Mouse (Mus musculus): ENCODE data around the gene Cltb.

Gene Cltb

DNA sequence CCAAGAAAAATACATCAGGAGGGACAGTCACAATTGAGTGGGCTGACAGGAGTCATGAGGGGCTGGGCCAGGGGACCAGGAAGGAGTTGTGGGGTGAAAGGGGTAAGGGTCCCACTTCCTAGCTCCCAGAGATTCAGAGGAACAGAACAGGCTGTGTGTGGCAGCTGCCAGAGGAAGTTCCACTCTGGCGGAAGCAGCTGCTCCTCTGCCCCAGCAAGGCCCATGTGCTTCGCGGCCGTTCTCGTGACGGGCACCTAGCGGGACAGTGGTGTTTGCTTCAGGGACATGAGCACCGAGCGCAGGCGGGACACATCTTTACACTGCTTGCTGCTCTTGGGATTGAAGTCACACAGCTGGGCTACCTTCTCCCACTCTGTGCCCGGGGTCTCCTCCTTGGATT is 17.5 kb downstream of the Cltb start:
- no peak for DNase-seq

DNA sequence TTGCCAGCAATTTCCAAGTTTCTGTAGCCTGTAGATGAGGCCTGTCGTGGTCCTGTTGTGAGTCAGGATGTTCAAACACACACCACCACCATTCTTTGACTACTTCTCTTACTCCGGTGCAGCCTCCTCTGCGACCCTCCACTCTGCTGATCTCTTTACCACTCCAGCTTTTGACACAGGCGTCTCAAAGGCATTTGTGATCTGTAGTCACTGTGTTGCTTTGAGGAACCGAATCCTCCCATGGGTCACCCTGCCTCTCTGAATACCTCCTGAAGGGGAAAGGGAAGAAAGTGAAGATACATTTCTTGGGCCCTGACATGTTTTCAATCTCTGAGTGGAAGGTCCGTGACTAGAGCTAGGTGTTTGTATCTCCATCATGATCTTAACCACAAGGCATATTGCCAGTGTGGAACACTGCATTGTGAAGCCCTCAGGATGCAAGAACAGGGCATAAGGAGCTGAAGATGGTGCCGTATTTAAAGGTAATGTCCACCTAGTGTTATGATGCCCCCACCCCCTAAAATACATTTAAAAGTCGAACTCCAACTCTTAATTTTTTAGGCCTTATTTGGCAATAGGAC is 19.3 kb downstream of the Cltb start:
- DNase-seq, result no peak

DNA sequence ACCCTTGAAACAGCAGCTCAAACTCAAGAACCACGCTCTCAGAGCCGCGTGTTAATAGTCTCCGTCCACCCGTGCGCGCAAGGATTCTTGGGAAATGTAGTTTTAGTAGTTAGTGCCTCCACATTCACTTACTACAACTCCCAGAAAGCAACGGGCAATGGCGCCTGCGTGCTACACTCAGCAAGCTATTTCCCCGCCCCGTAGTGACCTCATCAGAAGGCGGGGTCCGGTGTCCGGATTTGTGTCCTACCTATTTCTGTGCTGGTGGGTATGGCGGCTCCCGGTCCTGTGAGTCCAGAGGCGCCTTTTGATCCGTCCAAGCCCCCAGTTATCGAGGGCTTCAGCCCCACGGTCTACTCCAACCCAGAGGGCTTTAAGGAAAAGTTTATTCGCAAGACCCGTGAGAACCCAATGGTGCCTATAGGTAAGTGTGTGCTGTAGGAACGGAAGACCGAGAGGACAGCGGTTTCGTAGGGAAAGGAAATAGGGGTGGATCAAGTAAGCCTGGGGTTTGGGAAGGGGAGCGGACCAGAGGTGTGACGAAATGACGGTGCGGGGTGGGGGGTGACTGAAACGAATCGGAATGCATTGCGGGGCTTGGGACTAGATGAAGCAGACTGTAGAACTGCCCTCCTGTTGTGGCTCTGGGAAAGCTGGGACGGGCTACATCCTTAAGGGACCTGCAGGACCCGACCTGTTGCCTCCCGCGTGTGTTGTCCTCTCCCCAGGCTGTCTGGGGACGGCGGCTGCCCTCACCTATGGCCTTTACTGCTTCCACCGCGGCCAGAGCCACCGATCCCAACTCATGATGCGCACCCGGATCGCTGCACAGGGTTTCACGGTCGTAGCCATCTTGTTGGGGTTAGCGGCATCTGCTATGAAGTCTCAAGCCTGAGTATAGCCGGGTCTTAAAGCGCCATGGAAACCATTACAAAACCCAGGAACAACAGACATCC is 20.9 kb downstream of the Cltb start, which contains the start of the genes Nop16 and Higd2a:
Gene Nop16 (minus strand): TSS at position 95 of the 956 bp plus-strand sequence.
Gene Higd2a (plus strand): TSS at position 212 of the 956 bp plus-strand sequence.
- DNase-seq, result peak; percentile 99

DNA sequence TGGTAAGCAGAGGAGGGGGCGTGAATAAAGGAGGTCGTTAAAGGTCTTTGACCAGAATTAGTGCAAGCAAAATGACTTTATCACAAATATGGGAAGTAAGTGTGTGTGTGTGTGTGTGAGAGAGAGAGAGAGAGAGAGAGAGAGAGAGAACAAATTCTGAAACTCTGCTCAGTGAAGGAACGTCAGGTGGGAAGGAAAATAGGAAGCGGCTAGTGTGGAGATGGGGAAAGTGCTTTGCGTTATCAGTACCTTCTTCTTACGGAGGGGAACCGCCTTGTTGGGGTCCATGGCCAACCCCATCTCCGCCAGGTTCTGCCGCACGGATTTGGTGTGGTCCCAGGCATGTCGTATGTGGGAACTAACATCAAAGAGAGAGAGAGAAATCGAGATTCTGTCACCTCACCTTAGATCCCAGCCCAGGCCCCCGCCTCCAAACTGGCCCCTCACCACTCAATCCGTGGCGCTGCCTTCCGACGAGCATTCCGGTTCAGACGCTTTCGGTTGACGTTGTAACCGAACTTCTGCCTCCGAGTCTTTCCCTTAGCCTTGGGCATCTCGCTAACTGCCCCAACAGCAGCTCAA is 21.6 kb downstream of the Cltb start:
- DNase-seq, result no peak

DNA sequence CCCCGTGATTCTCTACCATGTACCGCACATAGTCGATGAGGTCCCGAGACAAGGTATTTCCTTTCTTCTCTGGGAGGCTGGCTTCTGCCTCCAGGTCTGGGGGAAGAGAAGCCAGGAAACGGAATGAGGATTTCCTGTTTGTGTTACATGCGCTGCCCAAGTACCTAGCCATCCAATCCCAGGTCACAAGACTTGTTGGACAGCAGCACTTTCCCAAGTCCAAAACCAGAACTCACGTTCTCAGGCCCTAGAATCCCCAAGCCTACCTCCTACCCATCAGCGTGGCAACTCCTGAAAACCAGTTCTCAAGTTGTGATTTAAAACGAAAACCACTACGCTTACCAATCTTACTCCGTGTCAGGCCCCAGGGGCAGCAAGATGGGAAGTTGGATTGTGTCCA is 25.3 kb downstream of the Cltb start:
- DNase-seq, result no peak

DNA sequence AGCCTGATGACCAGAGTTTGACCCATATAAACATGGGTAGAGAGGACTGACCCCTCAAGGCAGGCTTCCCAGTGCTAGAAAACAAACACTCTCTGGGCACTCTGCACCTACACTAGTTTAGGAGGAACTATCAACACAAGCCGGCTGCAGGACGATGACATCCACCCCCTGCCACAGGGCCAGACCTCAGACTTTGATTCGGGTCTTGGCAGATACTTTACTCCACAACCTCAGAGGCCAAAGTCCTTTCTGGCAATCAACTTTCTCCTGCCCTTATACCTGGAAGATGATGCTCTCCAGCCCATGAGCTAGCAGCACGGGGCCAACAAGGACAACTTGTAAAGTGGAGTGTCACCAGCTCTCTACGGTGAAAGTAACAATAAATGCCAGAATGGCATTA is 28.3 kb downstream of the Cltb start:
- peak; percentile 85 for DNase-seq

DNA sequence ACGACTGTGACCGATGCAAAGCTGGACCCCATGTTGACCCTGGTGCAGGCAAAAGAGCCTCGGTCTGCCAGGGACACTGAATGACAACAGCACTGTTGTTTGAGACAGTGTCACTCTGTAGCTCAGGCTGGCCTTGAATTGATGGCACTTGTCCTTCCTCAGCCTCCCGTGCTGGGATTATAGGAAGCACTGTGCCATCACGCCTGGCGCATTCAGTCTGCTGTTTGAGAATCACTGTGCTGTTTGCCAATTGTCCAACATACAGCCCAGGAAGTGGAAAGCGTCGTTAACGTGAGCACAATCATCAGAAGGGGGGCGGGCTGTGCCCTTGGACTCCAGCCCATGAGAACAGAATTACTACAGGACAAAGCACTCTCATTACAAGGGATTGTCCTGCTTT is 29.0 kb downstream of the Cltb start:
- DNase-seq, result no peak

DNA sequence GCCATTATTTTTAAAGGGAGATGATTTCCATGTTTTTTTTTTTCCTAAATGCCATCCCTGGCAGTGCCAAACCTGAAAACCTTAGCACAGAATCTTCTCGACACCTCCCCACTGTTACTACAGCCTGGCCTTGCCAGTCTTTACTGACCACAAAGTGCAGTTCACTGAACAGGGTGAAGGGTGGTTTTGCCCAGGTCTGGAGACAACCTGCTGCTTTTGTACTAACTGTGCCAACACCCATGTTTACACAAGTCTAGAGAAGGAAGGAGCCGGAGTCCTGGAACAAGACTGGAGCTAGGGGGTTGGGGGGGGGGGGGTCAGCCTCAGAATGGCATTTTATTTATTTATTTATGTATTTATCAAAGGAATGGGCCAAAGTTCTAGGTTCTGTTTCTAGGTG is 29.8 kb downstream of the Cltb start:
- peak; percentile 50 for DNase-seq

DNA sequence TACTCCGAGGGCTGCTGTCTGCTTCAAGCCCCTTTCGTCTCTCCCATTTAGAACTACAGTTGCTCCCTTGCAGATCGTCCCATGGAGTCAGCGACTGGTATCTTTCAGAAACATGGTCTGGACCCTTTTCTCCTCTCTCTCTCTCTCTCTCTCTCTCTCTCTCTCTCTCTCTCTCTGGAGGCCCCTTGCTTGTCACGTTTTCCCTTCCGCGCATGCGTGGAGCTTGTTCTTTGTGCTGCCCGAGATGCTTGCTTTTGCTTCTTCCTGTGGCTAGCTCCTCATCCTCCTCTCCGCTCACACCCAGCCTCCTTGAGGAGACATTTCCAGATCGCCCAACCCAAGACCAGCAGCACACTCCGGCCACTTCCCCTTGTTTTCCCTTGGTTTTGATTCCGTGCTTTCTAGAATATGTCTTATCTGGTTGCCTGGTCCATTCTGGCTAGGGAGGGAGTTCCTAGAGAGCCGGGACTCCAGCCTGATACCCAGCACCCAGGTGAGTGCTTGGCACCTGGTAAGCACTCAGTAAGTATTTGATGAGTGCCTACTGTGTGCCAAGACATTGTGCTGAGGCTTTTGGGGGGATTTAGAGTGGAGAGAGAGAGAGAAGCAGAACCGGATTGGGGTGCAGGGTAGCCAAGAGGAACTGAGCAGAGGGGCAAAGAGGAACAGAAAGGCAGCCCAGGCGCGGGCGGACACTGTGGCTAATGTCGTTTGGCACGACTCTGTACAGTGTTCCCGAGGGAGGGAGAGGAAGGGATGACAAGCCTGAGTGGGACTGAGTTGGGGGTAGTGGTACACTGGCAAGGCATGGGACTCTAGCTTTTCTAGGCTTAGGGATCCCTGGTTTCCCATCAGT is 33.3 kb downstream of the Cltb start:
- DNase-seq, result no peak

DNA sequence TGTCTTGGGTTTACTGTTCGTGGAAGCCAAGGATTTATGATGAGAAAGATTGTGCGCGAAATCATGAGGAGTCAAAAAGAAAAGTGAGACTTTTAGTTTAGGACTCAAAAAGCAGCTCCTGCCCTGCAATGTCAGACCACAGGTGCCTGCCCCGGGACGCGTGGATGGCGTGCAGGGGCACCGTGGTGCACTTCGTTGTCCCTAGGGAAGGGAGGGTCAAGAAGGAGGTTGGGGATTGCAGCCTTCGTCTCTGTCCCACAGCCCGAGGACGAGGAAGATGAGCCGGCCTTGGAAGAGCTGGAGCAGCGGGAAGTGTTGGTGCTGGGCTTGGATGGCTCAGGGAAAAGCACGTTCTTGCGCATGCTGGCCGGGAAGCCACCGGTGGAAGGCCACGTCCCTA is 35.7 kb downstream of the Cltb start:
- no peak for DNase-seq

DNA sequence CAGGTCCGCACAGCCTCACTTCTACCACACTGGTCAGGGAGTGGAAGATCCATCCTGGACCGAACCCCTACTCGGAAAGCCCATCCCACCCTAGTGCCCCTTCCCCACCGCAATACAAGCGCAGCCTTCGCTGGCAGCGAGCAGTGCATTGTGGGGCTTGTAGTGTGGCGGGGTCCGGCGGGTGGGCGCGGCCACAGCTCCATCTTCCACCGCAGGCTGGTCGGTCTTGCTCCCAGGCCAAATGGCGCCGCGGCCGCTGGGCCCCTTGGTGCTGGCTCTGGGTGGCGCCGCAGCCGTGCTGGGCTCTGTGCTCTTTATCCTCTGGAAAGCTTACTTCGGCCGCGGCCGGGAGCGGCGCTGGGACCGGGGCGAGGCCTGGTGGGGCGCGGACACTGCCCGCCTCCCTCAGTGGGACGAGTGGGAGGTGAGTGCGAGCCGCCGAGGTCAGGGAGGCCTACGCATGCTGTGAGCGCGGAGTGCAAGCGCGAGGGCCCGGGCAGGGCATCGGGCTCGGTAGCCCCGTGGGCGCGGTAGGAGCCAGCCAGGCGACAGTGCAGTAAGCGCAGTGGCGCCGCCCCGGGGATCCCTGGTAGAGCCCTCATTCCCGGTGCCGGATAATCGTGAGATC is 36.2 kb downstream of the Cltb start, which contains the start of gene Arl10:
Gene Arl10 (plus strand): TSS at position 162 of the 628 bp plus-strand sequence.
- DNase-seq, result peak; percentile 81

DNA sequence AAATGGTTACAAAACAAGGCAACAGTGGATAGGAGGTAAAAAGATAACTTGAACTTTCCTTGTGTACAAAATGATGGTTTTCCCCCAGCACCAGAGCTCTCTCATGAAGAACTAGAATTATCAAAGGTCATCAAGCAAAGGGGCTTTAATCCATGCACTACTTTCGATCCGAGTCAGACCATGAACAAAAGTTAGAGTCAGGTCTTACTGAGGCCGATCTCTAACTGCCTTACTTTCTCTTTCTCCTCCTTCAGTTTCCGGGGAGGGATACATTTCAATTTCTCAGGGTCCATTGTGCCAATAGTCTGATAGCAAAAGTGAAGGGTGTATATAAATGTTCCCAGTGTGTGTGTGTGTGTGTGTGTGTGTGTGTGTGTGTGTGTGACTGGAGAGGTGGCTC is 38.5 kb downstream of the Cltb start:
- no peak for DNase-seq

DNA sequence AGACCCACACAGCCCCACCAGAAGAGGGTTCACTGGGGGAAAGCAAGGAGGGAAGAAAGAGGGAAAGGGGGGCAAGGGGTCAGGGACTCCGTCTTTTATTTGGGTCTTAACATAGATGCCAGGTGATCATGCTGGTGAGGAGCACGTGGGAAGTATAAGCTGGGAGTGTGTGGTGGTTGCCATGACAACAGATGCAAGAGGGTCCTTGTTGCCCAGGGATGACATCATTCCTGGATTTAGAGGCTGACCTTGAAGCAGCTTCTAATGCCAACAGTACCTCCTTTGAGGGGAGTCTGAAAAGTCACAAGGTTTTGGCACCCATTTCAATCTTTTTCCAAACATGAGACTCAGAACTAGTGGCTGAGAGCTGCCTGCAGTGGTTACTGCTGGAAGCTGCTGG is 39.5 kb downstream of the Cltb start:
- DNase-seq, result no peak

DNA sequence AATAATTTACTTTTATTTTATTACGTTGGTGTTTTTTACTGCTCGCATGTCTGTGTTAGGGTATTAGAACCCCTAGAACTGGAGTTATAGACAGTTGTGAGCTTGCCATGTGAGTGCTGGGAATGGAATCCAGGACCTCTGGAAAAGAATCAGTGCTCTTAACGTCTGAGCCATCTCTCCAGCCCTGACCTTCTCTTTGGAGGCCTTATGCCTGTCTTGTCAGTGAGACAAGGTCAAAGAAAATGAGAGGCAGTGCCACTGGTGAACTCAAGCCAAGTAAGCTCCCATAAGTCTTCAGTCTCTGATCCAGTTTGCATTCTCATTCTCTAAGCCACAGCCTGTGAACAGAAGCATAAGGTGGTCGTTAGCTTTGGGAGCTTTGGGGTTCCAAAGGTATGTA is 40.4 kb downstream of the Cltb start:
- DNase-seq, result no peak

DNA sequence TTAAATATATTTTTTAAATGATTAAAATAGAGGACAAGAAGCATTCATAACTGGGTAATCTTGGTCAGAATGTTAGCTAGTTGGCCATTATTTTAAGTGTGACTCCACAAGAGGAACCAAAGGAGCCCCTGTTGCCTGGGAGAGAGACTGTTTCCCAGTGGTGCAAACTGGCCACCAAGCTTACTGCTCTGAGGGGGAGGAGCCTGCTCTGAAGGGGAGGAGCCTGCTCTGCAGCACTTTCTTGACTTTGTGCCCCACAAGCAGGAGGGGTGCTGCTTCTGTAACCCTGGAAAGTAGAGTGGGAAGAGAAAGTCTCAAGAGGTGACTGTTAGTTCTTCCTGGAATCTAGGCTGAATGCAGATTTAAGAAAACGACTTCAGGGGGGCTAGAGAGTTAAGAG is 41.9 kb downstream of the Cltb start:
- no peak for DNase-seq

DNA sequence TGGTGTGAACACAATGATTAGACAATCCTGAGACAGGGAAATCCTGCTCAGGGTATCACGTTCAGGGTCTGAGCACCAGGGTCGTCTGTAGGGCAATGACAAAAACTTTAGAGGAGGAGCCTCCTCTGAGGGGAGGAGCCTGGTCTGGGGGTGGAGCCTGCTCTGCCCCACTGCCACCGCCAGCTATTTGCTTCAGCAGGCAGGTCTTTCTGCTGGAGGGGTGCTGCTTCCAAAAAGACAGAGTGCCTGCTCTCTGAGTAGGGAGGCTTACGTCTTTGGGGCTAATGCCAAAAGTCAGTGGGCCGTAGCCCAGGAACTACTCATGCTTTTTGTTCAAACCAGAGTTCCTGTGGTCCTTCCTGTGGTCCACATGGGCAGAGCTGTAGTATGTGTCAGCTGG is 42.8 kb downstream of the Cltb start:
- DNase-seq, result peak; percentile 84

DNA sequence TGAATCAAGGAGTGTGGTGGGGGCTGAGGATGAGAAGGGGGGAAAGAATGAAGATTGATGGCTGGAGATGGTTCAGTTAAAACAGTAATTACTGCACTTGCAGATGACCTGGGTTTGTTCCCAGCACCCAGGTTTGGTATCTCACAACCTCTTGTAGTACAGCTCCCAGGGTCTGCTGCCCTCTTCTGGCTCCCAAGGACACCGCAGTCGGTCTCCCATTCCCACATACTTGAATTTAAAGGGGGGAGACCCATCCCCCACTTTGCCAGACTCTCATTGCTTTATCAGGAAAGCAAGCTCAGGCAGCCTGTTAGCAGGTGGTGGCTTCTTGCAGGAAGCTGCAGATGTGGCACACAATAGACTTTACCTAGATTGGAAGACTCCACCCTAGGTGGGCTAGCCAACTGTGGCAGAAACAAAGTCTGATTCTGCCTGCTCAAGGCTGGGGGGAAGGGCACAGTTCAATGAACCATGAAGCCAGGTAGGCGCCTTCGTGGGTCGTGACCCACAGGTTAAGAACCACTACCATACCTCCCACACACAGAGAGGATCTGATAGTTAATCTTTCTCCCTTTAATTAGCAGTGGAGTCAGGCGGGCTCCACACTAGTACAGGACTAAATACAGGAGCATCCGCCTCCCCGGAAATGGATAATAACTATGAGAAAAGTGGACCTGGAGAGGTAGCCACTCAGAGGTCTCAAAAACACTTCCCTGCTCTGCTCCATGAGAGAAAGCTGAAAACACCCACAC is 45.4 kb downstream of the Cltb start:
- peak; percentile 94 for DNase-seq

DNA sequence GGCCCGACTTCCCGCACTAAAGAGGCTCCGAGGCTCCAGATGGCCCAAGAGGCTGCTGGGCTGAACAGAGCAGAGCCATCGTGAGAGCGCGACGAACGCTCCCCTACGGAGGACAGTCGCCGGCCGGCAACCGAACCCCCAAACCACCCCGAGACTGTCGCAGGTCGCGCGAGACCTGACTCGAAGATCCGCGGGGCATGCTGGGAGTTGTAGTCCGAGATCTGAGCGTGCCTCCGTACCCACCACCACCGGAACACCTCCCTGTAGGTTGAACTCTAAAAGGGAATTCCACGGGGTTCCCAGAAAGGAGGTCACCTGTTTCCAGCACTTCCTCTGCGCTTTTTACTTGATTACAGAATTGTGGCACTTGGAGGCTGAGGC is 46.0 kb downstream of the Cltb start, which contains the start of gene 4833439L19Rik:
Gene 4833439L19Rik (minus strand): TSS at position 235 of the 381 bp plus-strand sequence.
- DNase-seq, result peak; percentile 96

DNA sequence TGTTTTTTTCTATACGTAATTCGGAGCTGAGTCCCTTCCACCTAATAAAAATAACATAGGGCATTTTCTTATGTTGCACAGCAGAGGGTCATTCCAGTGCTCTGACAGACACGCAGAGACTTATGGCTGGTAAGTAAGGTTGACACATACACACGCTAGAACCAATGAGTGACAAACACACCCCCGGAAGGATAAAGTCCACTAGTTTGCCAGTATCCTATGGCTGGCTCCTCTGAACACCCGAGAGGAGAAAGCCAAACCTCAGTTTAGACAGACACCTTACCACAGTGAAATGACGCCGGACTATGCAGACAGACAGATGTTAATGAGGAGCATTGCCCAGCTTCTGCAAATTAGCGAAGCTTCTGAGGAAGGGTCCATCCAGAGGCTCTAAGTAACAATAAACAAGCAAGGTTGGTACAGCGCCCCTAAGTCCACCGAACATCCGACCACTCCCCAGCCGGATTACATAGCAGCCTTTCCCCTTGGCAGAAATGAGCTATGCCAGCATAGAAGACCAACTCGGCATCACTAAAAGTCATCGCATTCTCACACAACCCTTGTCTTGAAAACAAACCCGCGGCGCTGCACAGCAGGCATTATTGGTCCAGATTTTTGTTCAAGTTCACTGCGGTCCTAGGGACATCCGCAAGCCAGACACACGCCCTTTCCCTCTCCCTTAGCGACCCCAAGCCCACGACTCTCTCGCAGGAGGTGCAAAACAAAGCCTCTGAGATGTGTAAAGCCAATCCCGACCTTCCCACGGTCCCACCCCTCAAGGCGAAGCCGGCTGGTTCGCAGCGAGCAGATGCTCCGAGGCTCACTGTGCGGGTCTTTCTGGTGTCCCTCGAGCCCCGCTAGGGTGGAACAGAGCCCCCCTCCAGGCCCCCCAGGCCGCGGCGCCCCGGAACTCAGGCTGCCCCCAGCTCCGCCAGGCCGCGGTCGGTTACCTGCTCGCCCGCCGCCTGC is 46.6 kb downstream of the Cltb start:
- peak; percentile 66 for DNase-seq

DNA sequence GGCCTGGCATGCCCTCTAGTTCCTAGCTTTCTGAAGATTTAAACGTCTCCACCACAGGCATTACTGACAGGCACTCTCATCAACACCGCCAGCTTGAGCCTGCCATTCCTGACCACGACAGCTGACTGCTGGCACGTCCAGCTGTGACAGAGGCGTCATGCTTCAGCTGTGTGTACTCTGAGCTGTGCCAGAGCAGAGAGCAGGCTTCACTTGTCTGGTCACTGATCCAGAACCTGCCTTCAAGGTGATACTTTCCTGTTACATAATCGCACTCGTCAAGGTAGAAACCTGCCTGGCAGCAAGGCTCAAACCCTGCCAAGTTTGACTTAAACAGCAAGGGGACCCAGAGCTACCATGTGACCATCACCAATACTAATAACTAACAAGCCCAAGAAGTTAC is 48.6 kb downstream of the Cltb start:
- DNase-seq, result peak; percentile 98
